Mouse (Mus musculus) kidney, embryonic 15.5 days (tissue): ENCODE measurements around the gene Aig1. TPM values are rescaled to one million over a fixed set of nuclear protein-coding genes. Genes with fewer than 3 reads are reported as not detected.

Experiments
- ATAC-seq: fragments of 200-750 bp; cut with Nextera tagmentation; replicated peaks from 2 replicates; pipeline ENCODE4 v1.8.0; 2017; ENCODE audit warnings: moderate TSS enrichment; ENCODE audit not compliant: low FRiP score
- H3K27ac ChIP-seq: fragments of 300-500 bp; sonication (generic); 2 replicates; pipeline ENCODE4 v1.5.1; 2015; ENCODE audit warnings: mild to moderate bottlenecking, inconsistent platforms
- H3K27me3 ChIP-seq: fragments of 300-500 bp; sonication (generic); 2 replicates; pipeline ENCODE4 v1.6.1; 2015; ENCODE audit warnings: inconsistent platforms
- H3K36me3 ChIP-seq: fragments of 300-500 bp; sonication (generic); 2 replicates; pipeline ENCODE4 v1.6.1; 2015; ENCODE audit warnings: inconsistent platforms
- H3K4me1 ChIP-seq: fragments of 300-500 bp; sonication (generic); 2 replicates; pipeline ENCODE4 v1.6.1; 2015; ENCODE audit warnings: inconsistent platforms
- H3K4me2 ChIP-seq: fragments of 300-500 bp; sonication (generic); 2 replicates; pipeline ENCODE4 v1.6.1; 2015; ENCODE audit warnings: moderate library complexity, mild to moderate bottlenecking, inconsistent platforms
- H3K4me3 ChIP-seq: fragments of 300-500 bp; sonication (generic); replicated peaks from 2 replicates; pipeline ENCODE4 v1.5.1; 2015; ENCODE audit warnings: mild to moderate bottlenecking, inconsistent platforms
- H3K9ac ChIP-seq: fragments of 300-500 bp; sonication (generic); 2 replicates; pipeline ENCODE4 v1.6.1; 2015; ENCODE audit warnings: mild to moderate bottlenecking, inconsistent platforms
- H3K9me3 ChIP-seq: fragments of 300-500 bp; sonication (generic); replicated peaks from 2 replicates; pipeline ENCODE4 v1.6.1; 2016; ENCODE audit warnings: inconsistent platforms
- WGBS: fragments of 180-500 bp; shearing (Covaris S2); methylation state at CpG from one replicate; pipeline ENCODE4 v1.1.7; 2015; ENCODE audit warnings: mixed read lengths; 5-methylcytosine and 5-hydroxymethylcytosine counted together
- polyA plus RNA-seq: library from polyadenylated mRNA; unstranded; fragments of >200 nt; fragmentation: Nextera tagmentation; extraction: Ambion mirVana; gene quantifications from 2 replicates; pipeline ENCODE4 v1.2.1, GENCODE M21; 2015

Gene Aig1
- polyA plus RNA-seq, 1 experiment from 2014 or later, result 46.1 TPM

DNA sequence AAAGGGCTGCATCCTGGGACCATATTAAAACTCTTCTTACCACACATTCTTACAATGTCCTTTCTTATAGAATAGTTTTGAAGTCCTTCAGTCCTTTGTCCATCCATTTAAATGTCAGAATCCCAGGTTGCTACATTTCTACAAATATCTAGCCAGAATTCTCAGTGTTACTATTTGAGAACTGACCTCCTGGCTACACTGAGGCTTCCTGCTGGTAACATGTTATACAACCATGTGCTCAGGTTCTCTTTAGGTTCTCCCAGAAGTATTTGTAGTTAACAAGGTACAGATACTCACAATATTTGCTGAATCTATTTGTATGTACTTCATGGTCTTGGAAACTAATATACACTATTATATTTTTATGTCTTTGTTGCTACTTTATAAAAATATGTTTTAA, 62.0 kb downstream of the Aig1 start:
- Histone ChIP-seq H3K36me3 (peaks cover under 1% of the 10 kb centered on the region; the same call in 1 of the 2 replicates), H3K9me3 (no peaks in the 10 kb centered on the region), H3K4me3 (no peak overlapping the region), H3K9ac (no peak overlapping the region), H3K27me3 (no peaks in the 10 kb centered on the region), H3K27ac (no peak overlapping the region), H3K4me1 (no peaks in the 10 kb centered on the region), H3K4me2 (no peak overlapping the region)
- no peak for ATAC-seq

DNA sequence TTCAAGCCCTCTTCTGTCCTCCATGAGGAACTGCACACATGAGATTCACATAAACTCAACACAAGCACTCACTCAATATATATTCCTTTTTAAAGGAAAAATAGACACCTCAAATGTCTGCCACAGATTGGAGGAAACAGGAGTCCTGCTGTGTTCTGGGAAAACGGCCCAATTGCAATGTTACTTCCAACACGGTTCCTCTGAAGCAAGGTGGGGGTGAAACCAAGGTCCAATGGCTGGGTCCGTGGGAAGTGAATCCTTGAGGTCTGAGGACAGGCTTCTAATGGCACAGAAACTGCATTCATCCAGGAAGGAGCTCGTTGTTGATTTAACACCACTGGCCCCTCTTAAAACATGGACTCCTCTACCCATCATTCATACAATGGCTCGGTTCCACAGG, 67.5 kb downstream of the Aig1 start:
- H3K36me3 ChIP-seq, result peaks cover 24% of the 10 kb centered on the region
- H3K4me1 ChIP-seq, result no peaks in the 10 kb centered on the region
- no peak overlapping the region for H3K27ac ChIP-seq
- no peak overlapping the region for H3K4me2 ChIP-seq
- no peaks in the 10 kb centered on the region for H3K9me3 ChIP-seq
- H3K9ac ChIP-seq, result no peak overlapping the region
- no peak for ATAC-seq
- no peak overlapping the region for H3K4me3 ChIP-seq
- 89% methylated on average over 5 of the region's 5 CpGs for WGBS
- H3K27me3 ChIP-seq, result no peaks in the 10 kb centered on the region

DNA sequence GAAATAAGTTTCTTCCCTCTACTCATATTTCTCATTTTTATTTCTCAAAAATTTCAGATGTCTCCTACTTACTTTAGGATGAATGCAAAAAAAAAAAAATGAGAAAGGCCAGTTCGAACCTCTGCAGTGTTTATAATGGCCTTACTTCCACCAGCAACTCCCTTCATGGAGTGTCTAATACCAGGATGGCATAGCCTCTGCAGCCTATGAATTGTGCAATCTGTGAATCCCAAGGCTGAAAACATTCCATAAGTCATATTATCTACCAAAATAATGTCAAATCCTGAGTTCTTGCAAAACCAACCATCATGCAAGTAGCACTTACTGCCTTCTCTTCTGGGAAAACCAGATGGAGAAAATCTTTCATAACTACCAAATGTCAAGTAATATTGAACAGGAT, 75.3 kb downstream of the Aig1 start:
- no peaks in the 10 kb centered on the region for H3K27me3 ChIP-seq
- no peak overlapping the region for H3K4me2 ChIP-seq
- H3K4me1 ChIP-seq, result no peaks in the 10 kb centered on the region
- no peaks in the 10 kb centered on the region for H3K9me3 ChIP-seq
- no peak overlapping the region for H3K27ac ChIP-seq
- WGBS, result 88% methylated on average over 1 of the region's 1 CpGs
- ATAC-seq, result no peak
- peaks cover 17% of the 10 kb centered on the region for H3K36me3 ChIP-seq
- H3K9ac ChIP-seq, result no peak overlapping the region
- H3K4me3 ChIP-seq, result no peak overlapping the region

DNA sequence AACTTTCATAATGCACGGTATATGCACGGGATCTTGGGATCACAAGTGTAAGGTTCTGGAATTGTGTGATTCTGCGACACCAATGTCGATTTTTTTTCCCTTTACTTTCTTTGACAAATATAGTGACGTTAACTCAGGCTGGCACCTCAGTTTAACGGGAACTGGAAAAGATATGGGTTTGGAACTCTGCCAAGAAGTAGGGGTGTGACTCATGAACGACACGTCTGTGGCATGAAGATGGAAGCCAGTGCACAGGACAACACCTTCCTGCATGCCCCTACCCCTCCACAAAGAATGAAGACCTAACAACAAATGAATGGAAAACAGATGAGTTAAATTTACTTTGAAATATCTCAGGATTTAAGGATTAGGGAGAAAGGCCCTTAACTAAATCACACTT, 76.0 kb downstream of the Aig1 start:
- no peak overlapping the region for H3K4me2 ChIP-seq
- H3K36me3 ChIP-seq, result peaks cover 16% of the 10 kb centered on the region
- WGBS, result 80% methylated on average over 8 of the region's 8 CpGs
- H3K27me3 ChIP-seq, result no peaks in the 10 kb centered on the region
- H3K9ac ChIP-seq, result no peak overlapping the region
- no peaks in the 10 kb centered on the region for H3K4me1 ChIP-seq
- no peak for ATAC-seq
- H3K4me3 ChIP-seq, result no peak overlapping the region
- H3K27ac ChIP-seq, result no peak overlapping the region
- no peaks in the 10 kb centered on the region for H3K9me3 ChIP-seq

- Histone ChIP-seq H3K27me3 (no peaks in the 10 kb centered on the region), H3K27ac (no peak overlapping the region), H3K36me3 (peaks cover 9% of the 10 kb centered on the region), H3K4me3 (no peak overlapping the region), H3K4me1 (no peaks in the 10 kb centered on the region), H3K9me3 (no peaks in the 10 kb centered on the region), H3K9ac (no peak overlapping the region), H3K4me2 (no peak overlapping the region)
- no peak for ATAC-seq
- WGBS, result 93% methylated on average over 1 of the region's 1 CpGs
Measured at GRCm38 (mm10) chr10:13789604-13790003, 79.2 kb downstream of the Aig1 start.

DNA sequence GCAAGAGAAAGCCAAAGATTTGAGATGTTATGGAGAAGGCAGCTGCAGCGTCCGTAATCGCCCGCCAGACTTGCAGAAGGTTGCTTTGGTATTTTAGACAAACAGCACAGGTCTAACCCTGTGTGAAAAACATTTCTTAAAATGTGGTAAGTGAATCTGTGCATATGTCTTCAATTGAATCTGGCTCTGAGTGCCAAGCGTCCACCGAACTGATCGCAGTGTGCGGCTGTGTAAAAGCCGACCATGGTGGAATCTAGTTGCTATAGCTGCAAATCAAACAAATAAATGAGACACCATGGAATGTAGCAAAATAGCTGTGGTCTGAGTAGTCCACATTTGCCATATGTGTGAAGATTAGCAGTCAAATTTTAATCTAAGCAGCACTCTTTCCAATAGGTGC, 80.7 kb downstream of the Aig1 start:
- Histone ChIP-seq H3K9ac (no peak overlapping the region), H3K9me3 (no peaks in the 10 kb centered on the region), H3K27me3 (no peaks in the 10 kb centered on the region), H3K36me3 (peaks cover 8% of the 10 kb centered on the region; the same call in 1 of the 2 replicates), H3K4me2 (no peak overlapping the region), H3K27ac (no peak overlapping the region), H3K4me3 (no peak overlapping the region), H3K4me1 (no peaks in the 10 kb centered on the region)
- no peak for ATAC-seq
- 92% methylated on average over 9 of the region's 9 CpGs for WGBS

- 0 out of 2 replicates have a peak overlapping the region, but pooled peaks have one; percentile 41 for H3K27ac ChIP-seq
- no peak overlapping the region for H3K4me3 ChIP-seq
- no peaks in the 10 kb centered on the region for H3K27me3 ChIP-seq
- H3K4me1 ChIP-seq, result peaks cover 7% of the 10 kb centered on the region
- 35% methylated on average over 5 of the region's 5 CpGs for WGBS
- H3K9ac ChIP-seq, result no peak overlapping the region
- no peaks in the 10 kb centered on the region for H3K9me3 ChIP-seq
- H3K36me3 ChIP-seq, result no peaks in the 10 kb centered on the region
- peak; percentile 73 for ATAC-seq
- H3K4me2 ChIP-seq, result no peak overlapping the region
Measured at GRCm38 (mm10) chr10:13782774-13783173, 86.0 kb downstream of the Aig1 start.

DNA sequence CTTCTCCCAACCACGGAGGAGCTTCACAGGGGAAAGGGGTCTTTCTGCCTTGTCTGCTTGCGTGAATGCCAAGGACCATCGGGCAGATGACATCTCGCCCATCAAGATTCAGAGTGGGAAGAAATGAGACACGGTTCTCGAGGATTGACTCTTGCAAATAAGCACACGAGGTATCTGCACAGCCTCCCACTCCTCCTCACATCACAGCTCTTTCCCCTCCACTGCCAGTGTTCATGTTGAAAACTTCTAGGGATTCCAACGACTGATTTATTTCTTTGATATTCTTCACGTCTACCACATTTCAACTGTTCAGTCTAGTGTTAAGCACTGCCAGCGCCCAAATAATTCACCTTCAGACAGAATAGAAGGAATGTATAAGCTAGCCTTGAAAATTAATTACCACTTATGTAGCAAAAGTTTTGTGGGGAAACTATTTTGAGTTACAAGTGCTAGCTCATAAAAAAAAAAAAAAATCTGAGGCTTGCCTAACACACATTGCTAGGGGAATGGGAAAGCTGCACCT, 86.5 kb downstream of the Aig1 start:
- Histone ChIP-seq H3K27me3 (no peaks in the 10 kb centered on the region), H3K36me3 (no peaks in the 10 kb centered on the region), H3K4me1 (peaks cover 7% of the 10 kb centered on the region), H3K9ac (no peak overlapping the region), H3K4me3 (no peak overlapping the region), H3K9me3 (no peaks in the 10 kb centered on the region), H3K4me2 (no peak overlapping the region), H3K27ac (0 out of 2 replicates have a peak overlapping the region, but pooled peaks have one; percentile 51)
- peak; percentile 52 for ATAC-seq
- WGBS, result 39% methylated on average over 10 of the region's 10 CpGs

GRCm38 (mm10) chr10:13776014-13776413, 92.8 kb downstream of the Aig1 start:
- H3K27ac ChIP-seq, result no peak overlapping the region
- H3K4me2 ChIP-seq, result no peak overlapping the region
- no peaks in the 10 kb centered on the region for H3K9me3 ChIP-seq
- no peaks in the 10 kb centered on the region for H3K27me3 ChIP-seq
- ATAC-seq, result no peak
- whole genome bisulfite sequencing, result 76% methylated on average over 3 of the region's 3 CpGs
- H3K4me1 ChIP-seq, result 0 out of 2 replicates have a peak, but pooled peaks cover under 1% of the 10 kb centered on the region
- no peak overlapping the region for H3K4me3 ChIP-seq
- H3K36me3 ChIP-seq, result no peaks in the 10 kb centered on the region
- H3K9ac ChIP-seq, result no peak overlapping the region

GRCm38 (mm10) chr10:13775411-13775810, 93.4 kb downstream of the Aig1 start:
- H3K36me3 ChIP-seq, result no peaks in the 10 kb centered on the region
- 93% methylated on average over 2 of the region's 2 CpGs for WGBS
- H3K4me3 ChIP-seq, result no peak overlapping the region
- no peak overlapping the region for H3K27ac ChIP-seq
- H3K9me3 ChIP-seq, result no peaks in the 10 kb centered on the region
- 0 out of 2 replicates have a peak, but pooled peaks cover 3% of the 10 kb centered on the region for H3K4me1 ChIP-seq
- H3K27me3 ChIP-seq, result no peaks in the 10 kb centered on the region
- no peak overlapping the region for H3K9ac ChIP-seq
- no peak for ATAC-seq
- no peak overlapping the region for H3K4me2 ChIP-seq

- ATAC-seq, result no peak
- Histone ChIP-seq H3K27ac (no peak overlapping the region), H3K9ac (no peak overlapping the region), H3K4me1 (0 out of 2 replicates have a peak, but pooled peaks cover 3% of the 10 kb centered on the region), H3K9me3 (no peaks in the 10 kb centered on the region), H3K36me3 (no peaks in the 10 kb centered on the region), H3K27me3 (no peaks in the 10 kb centered on the region), H3K4me3 (no peak overlapping the region), H3K4me2 (no peak overlapping the region)
- WGBS, result 77% methylated on average over 3 of the region's 3 CpGs
Measured at GRCm38 (mm10) chr10:13774910-13775309, 93.9 kb downstream of the Aig1 start.

- no peak for ATAC-seq
- Histone ChIP-seq H3K9ac (no peak overlapping the region), H3K27ac (no peak overlapping the region), H3K4me2 (no peak overlapping the region), H3K27me3 (no peaks in the 10 kb centered on the region), H3K36me3 (no peaks in the 10 kb centered on the region), H3K4me1 (0 out of 2 replicates have a peak, but pooled peaks cover 3% of the 10 kb centered on the region), H3K4me3 (no peak overlapping the region), H3K9me3 (no peaks in the 10 kb centered on the region)
- WGBS, result 44% methylated on average over 1 of the region's 1 CpGs
Measured at GRCm38 (mm10) chr10:13770720-13771119, 98.1 kb downstream of the Aig1 start.

DNA sequence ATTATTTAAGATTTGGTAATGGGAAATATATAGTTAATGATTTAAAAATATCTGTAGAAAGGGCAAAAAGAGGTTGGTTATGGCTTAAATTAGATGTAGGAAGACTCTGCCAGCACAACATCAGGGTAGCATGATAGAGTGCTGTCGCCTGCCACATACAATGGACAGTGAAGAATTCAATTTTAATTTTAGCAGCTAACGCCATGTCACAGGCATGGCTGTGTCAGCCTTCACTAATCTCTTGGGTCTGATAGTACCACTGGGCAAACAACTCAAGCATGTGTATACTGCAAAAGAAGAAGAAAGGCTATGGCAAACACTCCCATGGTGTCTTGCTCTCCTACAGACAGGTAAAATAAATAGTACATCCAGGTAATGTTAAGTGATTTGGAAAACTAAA, 99.0 kb downstream of the Aig1 start:
- H3K4me2 ChIP-seq, result no peak overlapping the region
- WGBS, result 92% methylated on average over 2 of the region's 2 CpGs
- ATAC-seq, result no peak

More for the DNA sequence above, 99.0 kb downstream of the Aig1 start:
- Histone ChIP-seq H3K4me1 (0 out of 2 replicates have a peak, but pooled peaks cover 3% of the 10 kb centered on the region), H3K9me3 (no peaks in the 10 kb centered on the region), H3K9ac (no peak overlapping the region), H3K27ac (no peak overlapping the region), H3K27me3 (no peaks in the 10 kb centered on the region), H3K4me3 (no peak overlapping the region), H3K36me3 (no peaks in the 10 kb centered on the region)
